Mouse (Mus musculus) embryonic facial prominence, embryonic 14.5 days (tissue): ENCODE data around the gene Cyb561d1. TPM values are rescaled to one million over a fixed set of nuclear protein-coding genes. Genes with fewer than 3 reads are reported as not detected.
A peak's percentile ranks its signal among the peaks of the same experiment; 100 is the strongest.

Experiments used
- ATAC-seq: fragments of 200-750 bp; cut with Nextera tagmentation; 2 replicates; pipeline ENCODE4 v1.8.0; 2017; ENCODE audit warnings: low read depth, moderate number of reproducible peaks, moderate TSS enrichment
- DNase-seq: peaks from one replicate; pipeline ENCODE4 v3.0.0-alpha.2; 2015; ENCODE audit warnings: low spot score
- H3K27ac ChIP-seq: fragments of 300-500 bp; sonication (generic); replicated peaks from 2 replicates; pipeline ENCODE4 v1.5.1; 2014; ENCODE audit warnings: low read depth, mild to moderate bottlenecking, low read length, moderate library complexity
- H3K27me3 ChIP-seq: fragments of 300-500 bp; sonication (generic); replicated peaks from 2 replicates; pipeline ENCODE4 v1.6.1; 2014; ENCODE audit warnings: low read length; ENCODE audit not compliant: control insufficient read depth, insufficient read depth
- H3K36me3 ChIP-seq: fragments of 300-500 bp; sonication (generic); 2 replicates; pipeline ENCODE4 v1.6.1; 2014; ENCODE audit warnings: low read length, mixed read lengths; ENCODE audit not compliant: control insufficient read depth, insufficient read depth
- H3K4me1 ChIP-seq: fragments of 300-500 bp; sonication (generic); 2 replicates; pipeline ENCODE4 v1.6.1; 2014; ENCODE audit warnings: antibody characterized with exemption, low read length; ENCODE audit not compliant: control insufficient read depth, insufficient read depth
- H3K4me2 ChIP-seq: fragments of 300-500 bp; sonication (generic); 2 replicates; pipeline ENCODE4 v1.6.1; 2014; ENCODE audit warnings: low read depth, mild to moderate bottlenecking, low read length, moderate library complexity, mixed read lengths
- H3K4me3 ChIP-seq: fragments of 300-500 bp; sonication (generic); 2 replicates; pipeline ENCODE4 v1.5.1; 2014; ENCODE audit warnings: low read depth, mild to moderate bottlenecking, low read length
- H3K9ac ChIP-seq: fragments of 300-500 bp; sonication (generic); 2 replicates; pipeline ENCODE4 v1.6.1; 2014; ENCODE audit warnings: low read depth, mild to moderate bottlenecking, low read length, moderate library complexity, mixed read lengths
- H3K9me3 ChIP-seq: fragments of 300-500 bp; sonication (generic); 2 replicates; pipeline ENCODE4 v1.6.1; 2016; ENCODE audit warnings: low read length; ENCODE audit not compliant: control insufficient read depth
- WGBS: fragments of 180-500 bp; shearing (Covaris S2); extraction: QIAGEN DNeasy Blood & Tissue Kit; methylation state at CpG from one replicate; pipeline ENCODE4 v1.1.7; 2014; 5-methylcytosine and 5-hydroxymethylcytosine counted together
- polyA plus RNA-seq: library from polyadenylated mRNA; unstranded; fragments of >200 nt; fragmentation: Nextera tagmentation; extraction: Ambion mirVana; gene quantifications from 2 replicates; pipeline ENCODE4 v1.2.1, GENCODE M21; 2014

Cyb561d1 gene
- polyA plus RNA-seq, 1 experiment from 2014 or later = 1.9 TPM

- no peaks in the 10 kb centered on the region for H3K27me3 ChIP-seq
- DNase-seq (peak; percentile 51), ATAC-seq (no peak)
- WGBS = 22% methylated on average over 14 of the region's 14 CpGs
- H3K4me1 ChIP-seq = peaks cover 26% of the 10 kb centered on the region
- peak overlapping the region; percentile 32 for H3K9ac ChIP-seq
- H3K36me3 ChIP-seq = no peaks in the 10 kb centered on the region
- H3K9me3 ChIP-seq = no peaks in the 10 kb centered on the region
- no peak overlapping the region for H3K4me2 ChIP-seq
- no peak overlapping the region for H3K4me3 ChIP-seq
- peak overlapping the region; percentile 49; the same call in 1 of the 2 replicates for H3K27ac ChIP-seq
These were observed 33.5 kb downstream of the Cyb561d1 start for GRCm38 (mm10) chr3:108167499-108167898.

- 6% methylated on average over 8 of the region's 11 CpGs for WGBS
- H3K4me2 ChIP-seq = no peak overlapping the region
- peak; percentile 87 for DNase-seq
- no peak overlapping the region for H3K9ac ChIP-seq
- H3K4me1 ChIP-seq = peaks cover 26% of the 10 kb centered on the region
- peak overlapping the region; percentile 49 for H3K27ac ChIP-seq
- H3K9me3 ChIP-seq = no peaks in the 10 kb centered on the region
- ATAC-seq = peak; percentile 72
- H3K36me3 ChIP-seq = no peaks in the 10 kb centered on the region
- no peak overlapping the region for H3K4me3 ChIP-seq
- H3K27me3 ChIP-seq = no peaks in the 10 kb centered on the region
These were observed 34.4 kb downstream of the Cyb561d1 start for GRCm38 (mm10) chr3:108166486-108167211.

GRCm38 (mm10) chr3:108165532-108166315, 35.3 kb downstream of the Cyb561d1 start:
- H3K4me2 ChIP-seq = no peak overlapping the region
- 25% methylated on average over 10 of the region's 10 CpGs for WGBS
- ATAC-seq (peak; percentile 23), DNase-seq (peak; percentile 36)
- no peak overlapping the region for H3K4me3 ChIP-seq
- H3K27ac ChIP-seq = peak overlapping the region; percentile 31; the same call in 1 of the 2 replicates
- H3K27me3 ChIP-seq = no peaks in the 10 kb centered on the region
- H3K9me3 ChIP-seq = no peaks in the 10 kb centered on the region
- H3K9ac ChIP-seq = no peak overlapping the region
- peaks cover 26% of the 10 kb centered on the region for H3K4me1 ChIP-seq
- no peaks in the 10 kb centered on the region for H3K36me3 ChIP-seq

- no peaks in the 10 kb centered on the region for H3K9me3 ChIP-seq
- H3K36me3 ChIP-seq = no peaks in the 10 kb centered on the region
- peak overlapping the region; percentile 19 for H3K4me3 ChIP-seq
- peak; percentile 85 for DNase-seq
- H3K4me1 ChIP-seq = peaks cover 26% of the 10 kb centered on the region
- no peak overlapping the region for H3K9ac ChIP-seq
- WGBS = 13% methylated on average over 9 of the region's 9 CpGs
- ATAC-seq = peak; percentile 61
- H3K27me3 ChIP-seq = no peaks in the 10 kb centered on the region
- no peak overlapping the region for H3K27ac ChIP-seq
- H3K4me2 ChIP-seq = peak overlapping the region; percentile 46
These were observed 36.2 kb downstream of the Cyb561d1 start for GRCm38 (mm10) chr3:108164807-108165206.

GRCm38 (mm10) chr3:108164091-108164490, 36.9 kb downstream of the Cyb561d1 start:
- WGBS = 55% methylated on average over 5 of the region's 5 CpGs

GRCm38 (mm10) chr3:108158383-108159037, 42.5 kb downstream of the Cyb561d1 start:
- no peaks in the 10 kb centered on the region for H3K36me3 ChIP-seq
- no peaks in the 10 kb centered on the region for H3K9me3 ChIP-seq
- WGBS = 66% methylated on average over 9 of the region's 9 CpGs
- ATAC-seq (peak; percentile 51), DNase-seq (peak; percentile 29)
- no peak overlapping the region for H3K4me2 ChIP-seq
- 0 out of 2 replicates have a peak overlapping the region, but pooled peaks have one; percentile 27 for H3K9ac ChIP-seq
- H3K4me1 ChIP-seq = no peaks in the 10 kb centered on the region
- H3K27ac ChIP-seq = no peak overlapping the region
- no peak overlapping the region for H3K4me3 ChIP-seq
- no peaks in the 10 kb centered on the region for H3K27me3 ChIP-seq

More at GRCm38 (mm10) chr3:108164091-108164490, 36.9 kb downstream of the Cyb561d1 start:
- H3K27ac ChIP-seq = no peak overlapping the region
- ATAC-seq = no peak
- no peak overlapping the region for H3K4me2 ChIP-seq
- no peak overlapping the region for H3K4me3 ChIP-seq
- H3K36me3 ChIP-seq = no peaks in the 10 kb centered on the region
- no peak overlapping the region for H3K9ac ChIP-seq
- no peaks in the 10 kb centered on the region for H3K9me3 ChIP-seq
- H3K27me3 ChIP-seq = no peaks in the 10 kb centered on the region
- H3K4me1 ChIP-seq = peaks cover 26% of the 10 kb centered on the region
- DNase-seq = no peak

- DNase-seq (no peak), ATAC-seq (no peak)
- Histone ChIP-seq H3K9me3 (no peaks in the 10 kb centered on the region), H3K27me3 (no peaks in the 10 kb centered on the region), H3K27ac (no peak within 1 kb of the TSS), H3K9ac (no peak within 1 kb of the TSS), H3K36me3 (no peaks in the 10 kb centered on the region), H3K4me1 (no peaks in the 10 kb centered on the region), H3K4me3 (no peak within 1 kb of the TSS), H3K4me2 (no peak within 1 kb of the TSS)
- 28% methylated on average over 4 of the region's 4 CpGs for WGBS
These were observed 46.4 kb downstream of the Cyb561d1 start, which contains the start of gene Gpr61 for GRCm38 (mm10) chr3:108154656-108155055. TSS of gene Gpr61 (minus strand) at chr3:108154882.

- no peaks in the 10 kb centered on the region for H3K9me3 ChIP-seq
- no peak for DNase-seq
- H3K4me3 ChIP-seq = no peak overlapping the region
- no peak overlapping the region for H3K27ac ChIP-seq
- no peaks in the 10 kb centered on the region for H3K4me1 ChIP-seq
- 83% methylated on average over 3 of the region's 3 CpGs for WGBS
- no peaks in the 10 kb centered on the region for H3K36me3 ChIP-seq
- H3K9ac ChIP-seq = no peak overlapping the region
- no peaks in the 10 kb centered on the region for H3K27me3 ChIP-seq
- no peak for ATAC-seq
- no peak overlapping the region for H3K4me2 ChIP-seq
These were observed 48.7 kb downstream of the Cyb561d1 start for GRCm38 (mm10) chr3:108152290-108152689.
